Mouse (Mus musculus): Measurements from ENCODE around the gene Dusp16.

- TF ChIP-seq USF1 (IDR thresholded peaks at IDR 0.05; ENCODE audit: low read depth) (no peak), CTCF (IDR thresholded peaks at IDR 0.05; ENCODE audit: control insufficient read depth, insufficient read depth, insufficient read length) (no peak), MYOG (IDR thresholded peaks at IDR 0.05; ENCODE audit: control insufficient read depth, extremely low read depth, insufficient read length) (no peak), CEBPB (IDR thresholded peaks at IDR 0.05; ENCODE audit: low read depth) (no peak)
These were observed 59.6 kb downstream of the Dusp16 start for GRCm38 (mm10) chr6:134732813-134733212.

Measured in C2C12 (cell line).